Mouse (Mus musculus): ENCODE measurements around the gene Atp13a3.

GRCm38 (mm10) chr16:30386911-30387439, 18.8 kb downstream of the Atp13a3 start:
- TF ChIP-seq CTCF (IDR thresholded peaks at IDR 0.05; ENCODE audit: borderline replicate concordance, extremely low read depth, insufficient read depth, insufficient read length) (no peak), POLR2A (IDR thresholded peaks at IDR 0.05; ENCODE audit: borderline replicate concordance, extremely low read depth, insufficient read depth, insufficient read length, poor library complexity, severe bottlenecking) (no peak)

Data from brain, embryonic 14.5 days (tissue).